Mouse (Mus musculus) stomach, adult 2 months (tissue): ENCODE measurements around the gene Tmem132e. TPM values are rescaled to one million over a fixed set of nuclear protein-coding genes. Genes with fewer than 3 reads are reported as not detected.

Source experiments
- polyA plus RNA-seq: library from polyadenylated mRNA; depleted of rRNA; stranded (reverse); fragments of >200 nt; gene quantifications from 2 replicates; pipeline ENCODE4 v1.2.3, GENCODE M21; 2012; rRNA removed

The Tmem132e gene
- 0.83 and 1.1 TPM in 2 replicates for polyA plus RNA-seq

DNA sequence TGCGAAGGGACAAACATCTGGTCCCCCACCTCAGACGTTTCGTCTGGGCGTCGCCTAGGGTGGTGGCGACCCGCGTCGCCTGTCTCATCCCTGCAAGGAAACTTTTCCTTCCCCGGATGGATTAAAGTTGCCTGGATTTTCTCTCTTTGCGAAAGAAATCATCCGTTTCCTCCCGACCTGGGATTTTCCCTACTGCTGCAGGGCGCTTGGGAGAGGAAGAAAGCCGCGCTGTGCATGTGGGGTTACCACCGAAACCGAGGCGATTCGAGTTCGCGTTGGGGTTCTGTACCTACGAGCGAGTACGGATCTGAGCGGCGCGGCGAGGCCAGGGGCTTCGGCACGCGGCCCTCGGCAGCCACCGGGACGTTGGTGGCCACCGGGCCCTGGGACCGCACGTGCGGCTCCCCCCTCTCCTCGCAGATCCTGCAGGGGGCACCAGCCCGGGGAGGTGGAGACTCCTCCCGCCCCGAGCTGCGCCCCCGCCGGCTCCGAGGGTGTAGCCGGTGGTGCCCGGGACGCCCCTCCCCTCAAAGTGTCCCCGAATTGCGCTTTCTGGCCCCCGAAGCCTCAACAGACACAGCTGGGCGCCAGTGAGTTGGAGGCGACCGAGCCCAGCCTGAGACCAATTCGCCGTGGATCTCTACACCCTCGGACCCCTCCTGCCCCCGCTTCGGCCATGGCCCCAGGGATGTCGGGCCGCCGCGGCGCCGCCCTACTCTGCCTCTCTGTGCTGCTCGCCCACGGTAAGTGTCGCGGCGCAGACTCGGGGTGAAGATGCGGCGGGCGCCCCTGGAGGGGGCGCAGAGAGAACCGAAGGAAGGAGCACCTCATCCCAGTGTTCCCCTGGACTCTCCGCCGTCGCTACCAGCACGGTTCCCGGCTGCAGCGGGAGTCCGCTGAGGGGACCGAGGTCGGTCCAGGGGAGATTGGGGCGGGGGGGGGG, at the start of gene Tmem132e:
Gene Tmem132e, plus strand, starts transcription at position 530 of the 943 bp plus-strand sequence.

Other genes with a start within 250 kb of the Tmem132e start
- gene Ccl1, start 83.2 kb upstream of the Tmem132e start, polyA plus RNA-seq = not detected in 2 replicates